Comparison of ENCODE assay signal across 8 mouse cellular contexts in genomic region chr4:117872471-117872886, GRCm38 (mm10). TPM values are rescaled to one million over a fixed set of nuclear protein-coding genes. Genes with fewer than 3 reads are reported as not detected.
DNase-seq lines count a peak whose midpoint lies in the region; ATAC-seq and TF ChIP-seq lines count a peak whose summit lies in the region.

Ccdc24 (minus strand) TSS chr4:117872557.

- H3K4me2 ChIP-seq in hindbrain, postnatal 0 days (ENCODE audit: low read depth, low read length), result peak within 1 kb of the TSS; percentile 31
- peak within 1 kb of the TSS; percentile 56 for H3K4me2 ChIP-seq in liver, embryonic 14.5 days (ENCODE audit: low read depth)

- H3K9ac ChIP-seq in hindbrain, postnatal 0 days (replicated peaks; ENCODE audit: low read length), result 0 out of 2 replicates have a peak within 1 kb of the TSS, but pooled peaks have one; percentile 33
- H3K9ac ChIP-seq in liver, embryonic 14.5 days (replicated peaks), result peak within 1 kb of the TSS; percentile 23; the same call in 1 of the 2 replicates

- H3K36me3 ChIP-seq in hindbrain, postnatal 0 days (ENCODE audit: insufficient read depth, low read length), result peaks cover 12% of the 10 kb centered on the region
- H3K36me3 ChIP-seq in liver, embryonic 14.5 days (replicated peaks; ENCODE audit: control insufficient read depth, insufficient read depth, low read depth), result peaks cover 20% of the 10 kb centered on the region
- H3K36me3 ChIP-seq in small intestine, adult 2 months (ENCODE audit: control insufficient read depth, insufficient read depth, low read length), result no peaks in the 10 kb centered on the region

- H3K4me3 ChIP-seq in hindbrain, postnatal 0 days (ENCODE audit: low read length), result no peak within 1 kb of the TSS
- H3K4me3 ChIP-seq in liver, embryonic 14.5 days (ENCODE audit: insufficient read depth in 1 of 2, low read depth in 2 of 2, low read length in 2 of 2), result peak within 1 kb of the TSS; percentile 16 to 23; a peak in 3 of 4 replicates
- H3K4me3 ChIP-seq in small intestine, adult 2 months (ENCODE audit: low read depth, low read length), result peak within 1 kb of the TSS; percentile 56

- DNase-seq in lung, adult 18-20 months, result peak; percentile 37 to 44
- no peak for DNase-seq in lung, postnatal 25 days (ENCODE audit: low spot score)
- DNase-seq in hindbrain, postnatal 0 days (ENCODE audit: low spot score), result no peak
- no peak for DNase-seq in liver, embryonic 14.5 days (ENCODE audit: low read depth in 3 of 3, low spot score in 3 of 3)
- DNase-seq in thymus, postnatal 36 days, result no peak
- DNase-seq in B cell, adult 2 months, result no peak

- no peak for ATAC-seq in hindbrain, postnatal 0 days
- peak; percentile 37 for ATAC-seq in liver, embryonic 14.5 days (ENCODE audit: insufficient read depth)
- ATAC-seq in megakaryocyte-erythroid progenitor cell, adult 5-6 weeks (replicated peaks; ENCODE audit: low FRiP score, low TSS enrichment, poor library complexity, severe bottlenecking), result no peak

- no peak within 1 kb of the TSS for H3K27ac ChIP-seq in hindbrain, postnatal 0 days
- peak within 1 kb of the TSS; percentile 35 for H3K27ac ChIP-seq in liver, embryonic 14.5 days
- H3K27ac ChIP-seq in small intestine, adult 2 months (ENCODE audit: insufficient read depth, low read depth, low read length), result no peak within 1 kb of the TSS

- H3K9me3 ChIP-seq in hindbrain, postnatal 0 days (ENCODE audit: low read length), result no peaks in the 10 kb centered on the region
- no peaks in the 10 kb centered on the region for H3K9me3 ChIP-seq in liver, embryonic 14.5 days (ENCODE audit: control insufficient read depth, low read length)

- no peak for TF ChIP-seq EP300 in liver, embryonic 14.5 days (IDR thresholded peaks at IDR 0.05; ENCODE audit: low read depth)

- TF ChIP-seq CTCF in hindbrain, postnatal 0 days (IDR thresholded peaks at IDR 0.05; ENCODE audit: low read depth), result no peak
- TF ChIP-seq CTCF in liver, embryonic 14.5 days (IDR thresholded peaks at IDR 0.05; ENCODE audit: low read depth), result no peak
- TF ChIP-seq CTCF in small intestine, adult 2 months (IDR thresholded peaks at IDR 0.05; ENCODE audit: extremely low read depth, insufficient read length, insufficient replicate concordance, low read depth, low read length), result no peak

- TF ChIP-seq POLR2A in small intestine, adult 2 months (IDR thresholded peaks at IDR 0.05; ENCODE audit: low read depth, low read length), result no peak

- WGBS in hindbrain, postnatal 0 days, result 8% methylated on average over 14 of the region's 14 CpGs
- 16% methylated on average over 14 of the region's 14 CpGs for WGBS in liver, embryonic 14.5 days (ENCODE audit: insufficient replicate concordance)
- WGBS in small intestine, adult 2 months, result 11% methylated on average over 14 of the region's 14 CpGs

- no peaks in the 10 kb centered on the region for H3K27me3 ChIP-seq in hindbrain, postnatal 0 days (ENCODE audit: insufficient read depth, low read length)
- H3K27me3 ChIP-seq in liver, embryonic 14.5 days (ENCODE audit: control insufficient read depth, insufficient read depth, low read length), result no peaks in the 10 kb centered on the region
- H3K27me3 ChIP-seq in small intestine, adult 2 months (ENCODE audit: control insufficient read depth, insufficient read depth, low read length), result no peaks in the 10 kb centered on the region

- H3K4me1 ChIP-seq in hindbrain, postnatal 0 days (ENCODE audit: insufficient read depth, low read length), result no peaks in the 10 kb centered on the region
- H3K4me1 ChIP-seq in liver, embryonic 14.5 days (replicated peaks; ENCODE audit: control insufficient read depth in 2 of 2, insufficient read depth in 2 of 2, low read length in 1 of 2), result peaks cover 11 to 26% of the 10 kb centered on the region in 2 experiments
- peaks cover 3% of the 10 kb centered on the region for H3K4me1 ChIP-seq in small intestine, adult 2 months (ENCODE audit: control insufficient read depth, insufficient read depth, insufficient read length, low read length)

RNA-seq across cellular contexts. Expression of gene Ccdc24, which starts in this region (rescaled TPM):
- total RNA-seq in hindbrain, postnatal 0 days (2014; rRNA removed), result 2.0 and 3.4 TPM in 2 replicates
- polyA plus RNA-seq in hindbrain, postnatal 0 days (2015; fragmentation: Nextera tagmentation; extraction: Ambion mirVana), result 1.7 and 2.2 TPM in 2 replicates
- 0.57 and 0.77 TPM in 2 replicates for polyA plus RNA-seq in liver, embryonic 14.5 days (2012; rRNA removed)
- polyA plus RNA-seq in liver, embryonic 14.5 days (2014; fragmentation: Nextera tagmentation; extraction: Ambion mirVana), result 0.63 and 1.7 TPM in 2 replicates
- polyA plus RNA-seq in small intestine, adult 2 months (2012; rRNA removed), result 0.80 and 2.0 TPM in 2 replicates
- not detected in 2 replicates for total RNA-seq in megakaryocyte-erythroid progenitor cell, adult 5-6 weeks (2014; fragmentation: Nextera tagmentation)
- total RNA-seq in megakaryocyte-erythroid progenitor cell, adult 5-6 weeks (2017), result not detected in 2 replicates

Comparison
In these comparisons a context has a peak if more than half of its experiments do, and no peak if none do; other contexts are left out.
1. DNase-seq: peak in lung, adult 18-20 months (2 of 2); none in lung, postnatal 25 days (single experiment), hindbrain, postnatal 0 days (single experiment), liver, embryonic 14.5 days (0 of 3), thymus, postnatal 36 days (0 of 2) and B cell, adult 2 months (0 of 2).